27 mouse cellular contexts compared by ENCODE assay signal in genomic region chr17:86946078-86946477, GRCm38 (mm10). TPM values are rescaled to one million over a fixed set of nuclear protein-coding genes. Genes with fewer than 3 reads are reported as not detected.
DNase-seq lines count a peak whose midpoint lies in the region; ATAC-seq lines count a peak whose summit lies in the region.
"Had no signal": no experiment of that assay in that cellular context is flagged by ENCODE, and none has a peak within 500 bp of the region (broad histone marks: within the 10 kb centered on the region; RNA-seq: fewer than 3 reads in every experiment).

No protein-coding gene starts in this region.

- DNase-seq in heart, adult 11 months = peak; percentile 60
- DNase-seq in heart, adult 18-20 months = no peak
- DNase-seq in lung, postnatal 36 days = peak; percentile 19
- DNase-seq in lung, postnatal 10 days = no peak
- DNase-seq in ES-CJ7 (ENCODE audit: low read depth, low spot score) (peak; percentile 26), R1 (ENCODE audit: low read depth, low spot score) (peak; percentile 54)
- DNase-seq in cerebellum, adult 8-10 months = no peak
- DNase-seq: adrenal gland, adult 2 months; adrenal gland, postnatal 14 days; cerebellum, adult 11 months; cerebellum, adult 2 months; cerebellum, postnatal 10 days; cerebellum, postnatal 36 days; embryo, embryonic 11 days; gastrocnemius, postnatal 14 days; heart, adult 2 months; heart, postnatal 14 days; heart, postnatal 4 days had no signal

- ATAC-seq in monocyte, adult 5-6 weeks (replicated peaks; ENCODE audit: insufficient number of reproducible peaks, low FRiP score, low TSS enrichment, poor library complexity, severe bottlenecking) = no peak
- ATAC-seq: forebrain, embryonic 15.5 days; hindbrain, postnatal 0 days; inflammation-experienced regulatory T-cells, adult 6 months; intestine, embryonic 16.5 days had no signal

RNA-seq across cellular contexts. Expression of gene Atp6v1e2, which starts 1.6 kb away (rescaled TPM):
- total RNA-seq in heart, adult 18-20 months (2021) = not detected
- total RNA-seq in monocyte, adult 5-6 weeks (2017) = not detected in 3 replicates
- total RNA-seq: adrenal gland, adult 2 months; adrenal gland, postnatal 14 days; adrenal gland, postnatal 4 days; G1E; gastrocnemius, adult 18-20 months; gastrocnemius, postnatal 14 days; gastrocnemius, postnatal 4 days; heart, adult 2 months; heart, postnatal 14 days; heart, postnatal 4 days; hindbrain, postnatal 0 days had no signal

RNA-seq across cellular contexts. Expression of gene Rhoq, which starts 16.8 kb away (rescaled TPM):
- total RNA-seq in heart, adult 18-20 months (2021) = 100 to 1,000 TPM; 116 to 125 TPM
- 56.4 to 70.3 TPM (median 57.8 TPM) in 3 replicates for total RNA-seq in monocyte, adult 5-6 weeks (2017)

RNA-seq across cellular contexts. Expression of gene Tmem247, which starts 28.9 kb away (rescaled TPM):
- total RNA-seq in heart, adult 18-20 months (2021) = not detected
- not detected in 3 replicates for total RNA-seq in monocyte, adult 5-6 weeks (2017)
- total RNA-seq: adrenal gland, adult 2 months; adrenal gland, postnatal 14 days; adrenal gland, postnatal 4 days; G1E; gastrocnemius, adult 18-20 months; gastrocnemius, postnatal 14 days; gastrocnemius, postnatal 4 days; heart, adult 2 months; heart, postnatal 14 days; heart, postnatal 4 days; hindbrain, postnatal 0 days had no signal

Comparison
In these comparisons a context has a peak if more than half of its experiments do, and no peak if none do; other contexts are left out.
1. DNase-seq: peak in heart, adult 11 months (single experiment), lung, postnatal 36 days (single experiment), ES-CJ7 (single experiment) and R1 (single experiment); none in heart, adult 18-20 months (0 of 2), lung, postnatal 10 days (single experiment) and cerebellum, adult 8-10 months (single experiment).